Mouse (Mus musculus) hindbrain, embryonic 14.5 days (tissue): ENCODE measurements around the gene Alpl. TPM values are rescaled to one million over a fixed set of nuclear protein-coding genes. Genes with fewer than 3 reads are reported as not detected.

Source experiments
- ATAC-seq: fragments of 200-750 bp; cut with Nextera tagmentation; 2 replicates; pipeline ENCODE4 v1.8.0; 2017; ENCODE audit warnings: moderate number of reproducible peaks, mild to moderate bottlenecking, moderate TSS enrichment, moderate library complexity; ENCODE audit not compliant: low FRiP score
- DNase-seq: peaks from one replicate; pipeline ENCODE4 v3.0.0-alpha.2; 2015; ENCODE audit warnings: low spot score
- H3K27ac ChIP-seq: fragments of 300-500 bp; sonication (generic); 2 replicates; pipeline ENCODE4 v1.5.1; 2014; ENCODE audit warnings: mild to moderate bottlenecking, moderate library complexity
- H3K27me3 ChIP-seq: fragments of 300-500 bp; sonication (generic); 2 replicates; pipeline ENCODE4 v1.6.1; 2014; ENCODE audit warnings: mild to moderate bottlenecking, low read length, mixed read lengths; ENCODE audit not compliant: control insufficient read depth, insufficient read depth
- H3K36me3 ChIP-seq: fragments of 300-500 bp; sonication (generic); replicated peaks from 2 replicates; pipeline ENCODE4 v1.6.1; 2014; ENCODE audit not compliant: control insufficient read depth, insufficient read depth
- H3K4me1 ChIP-seq: fragments of 300-500 bp; sonication (generic); replicated peaks from 2 replicates; pipeline ENCODE4 v1.6.1; 2014; ENCODE audit warnings: antibody characterized with exemption, low read length, mixed read lengths; ENCODE audit not compliant: control insufficient read depth, insufficient read depth
- H3K4me2 ChIP-seq: fragments of 300-500 bp; sonication (generic); replicated peaks from 2 replicates; pipeline ENCODE4 v1.6.1; 2014; ENCODE audit warnings: mild to moderate bottlenecking, moderate library complexity
- H3K4me3 ChIP-seq: fragments of 300-500 bp; sonication (generic); replicated peaks from 2 replicates; pipeline ENCODE4 v1.5.1; 2014; ENCODE audit warnings: mild to moderate bottlenecking, low read length
- H3K9ac ChIP-seq: fragments of 300-500 bp; sonication (generic); 2 replicates; pipeline ENCODE4 v1.6.1; 2014
- H3K9me3 ChIP-seq: fragments of 300-500 bp; sonication (generic); 2 replicates; pipeline ENCODE4 v1.6.1; 2016; ENCODE audit warnings: low read length; ENCODE audit not compliant: control insufficient read depth
- WGBS: fragments of 180-500 bp; shearing (Covaris S2); extraction: QIAGEN DNeasy Blood & Tissue Kit; methylation state at CpG from one replicate; pipeline ENCODE4 v1.1.7; 2014; 5-methylcytosine and 5-hydroxymethylcytosine counted together
- polyA plus RNA-seq: library from polyadenylated mRNA; unstranded; fragments of >200 nt; fragmentation: Nextera tagmentation; extraction: Ambion mirVana; gene quantifications from 2 replicates; pipeline ENCODE4 v1.2.1, GENCODE M21; 2014

The Alpl gene
- polyA plus RNA-seq, 1 experiment from 2014 or later = 8.3 TPM

- Histone ChIP-seq H3K36me3 (no peaks in the 10 kb centered on the region), H3K9me3 (no peaks in the 10 kb centered on the region), H3K4me1 (no peaks in the 10 kb centered on the region), H3K4me3 (no peak overlapping the region), H3K9ac (no peak overlapping the region), H3K27me3 (0 out of 2 replicates have a peak, but pooled peaks cover 7% of the 10 kb centered on the region), H3K27ac (no peak overlapping the region), H3K4me2 (no peak overlapping the region)
- DNase-seq = no peak
- ATAC-seq = no peak
- WGBS = 97% methylated on average over 2 of the region's 2 CpGs
Measured at GRCm38 (mm10) chr4:137824881-137825280, 28.7 kb upstream of the Alpl start.

DNA sequence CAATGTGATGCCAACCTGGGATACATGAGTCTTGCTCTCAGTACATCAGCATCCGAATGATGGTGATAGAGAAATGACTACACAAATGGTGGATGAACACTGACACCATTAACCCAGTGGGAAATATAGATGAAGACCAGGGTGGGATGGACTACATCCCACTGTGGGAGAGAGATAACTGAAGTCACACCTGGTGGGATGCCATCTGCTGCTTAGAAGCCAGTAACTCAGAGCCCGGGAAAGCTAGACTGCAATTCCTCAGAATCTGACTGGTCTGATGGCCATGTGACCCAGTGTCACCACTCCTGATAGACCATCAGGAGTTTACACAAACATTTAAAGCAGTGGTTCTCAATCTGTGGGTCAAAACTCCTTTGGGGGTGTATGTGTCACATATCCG is 27.4 kb upstream of the Alpl start:
- DNase-seq (no peak), ATAC-seq (no peak)
- no peak overlapping the region for H3K27ac ChIP-seq
- no peak overlapping the region for H3K4me2 ChIP-seq
- no peak overlapping the region for H3K9ac ChIP-seq
- H3K27me3 ChIP-seq = no peaks in the 10 kb centered on the region
- H3K4me1 ChIP-seq = no peaks in the 10 kb centered on the region
- H3K36me3 ChIP-seq = no peaks in the 10 kb centered on the region
- H3K4me3 ChIP-seq = no peak overlapping the region
- H3K9me3 ChIP-seq = no peaks in the 10 kb centered on the region
- 88% methylated on average over 3 of the region's 3 CpGs for WGBS

GRCm38 (mm10) chr4:137822537-137822936 is 26.4 kb upstream of the Alpl start:
- no peaks in the 10 kb centered on the region for H3K4me1 ChIP-seq
- H3K4me3 ChIP-seq = no peak overlapping the region
- WGBS = 91% methylated on average over 5 of the region's 5 CpGs
- H3K9me3 ChIP-seq = no peaks in the 10 kb centered on the region
- H3K4me2 ChIP-seq = no peak overlapping the region
- no peak for ATAC-seq
- H3K27me3 ChIP-seq = no peaks in the 10 kb centered on the region
- H3K9ac ChIP-seq = no peak overlapping the region
- no peak overlapping the region for H3K27ac ChIP-seq
- no peaks in the 10 kb centered on the region for H3K36me3 ChIP-seq
- DNase-seq = no peak

GRCm38 (mm10) chr4:137820721-137821120 is 24.5 kb upstream of the Alpl start:
- Histone ChIP-seq H3K27ac (no peak overlapping the region), H3K36me3 (no peaks in the 10 kb centered on the region), H3K9ac (no peak overlapping the region), H3K4me3 (no peak overlapping the region), H3K27me3 (no peaks in the 10 kb centered on the region), H3K4me1 (no peaks in the 10 kb centered on the region), H3K9me3 (no peaks in the 10 kb centered on the region), H3K4me2 (no peak overlapping the region)
- no peak for DNase-seq
- ATAC-seq = no peak
- WGBS = 67% methylated on average over 3 of the region's 3 CpGs

DNA sequence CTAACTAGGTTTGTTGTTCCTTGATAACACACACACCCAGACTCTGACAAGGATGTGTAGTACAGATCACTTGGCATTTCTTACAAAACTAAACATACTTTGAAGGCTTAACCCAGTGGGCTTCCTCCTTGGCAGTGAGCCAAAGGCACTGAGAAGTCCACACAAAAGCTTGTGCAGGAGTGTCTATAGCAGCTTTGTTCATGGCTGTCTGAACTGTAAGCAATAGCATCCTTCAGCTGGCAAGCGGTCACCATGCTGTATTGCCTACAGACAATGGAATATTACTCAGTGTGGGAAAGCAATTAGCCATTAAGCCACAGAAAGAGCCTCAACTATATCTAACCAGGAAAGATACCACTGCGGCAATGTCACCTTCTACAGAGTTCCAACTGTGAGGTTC is 23.3 kb upstream of the Alpl start:
- 54% methylated on average over 2 of the region's 2 CpGs for WGBS
- 0 out of 2 replicates have a peak, but pooled peaks have one; percentile 24 for ATAC-seq
- peak; percentile 50 for DNase-seq

DNA sequence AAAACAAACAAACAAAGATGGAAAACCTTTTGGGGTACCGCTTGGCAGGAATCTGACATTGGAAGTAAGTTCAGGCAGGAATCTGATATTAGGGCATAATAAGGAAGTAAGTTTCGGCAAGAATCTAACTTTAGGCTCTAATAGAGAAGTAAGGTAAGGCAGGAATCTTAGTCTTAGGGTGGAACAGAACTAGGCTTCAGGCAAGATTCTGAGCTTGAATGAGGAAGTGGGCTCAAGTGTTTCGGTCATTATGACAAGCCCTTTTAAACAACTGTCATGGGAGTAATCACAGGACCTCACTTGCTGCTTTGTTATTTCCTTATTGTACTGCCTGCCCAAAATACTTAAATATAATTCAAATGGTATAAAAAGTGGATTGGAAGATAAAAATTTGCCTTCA is 22.2 kb upstream of the Alpl start:
- no peak overlapping the region for H3K9ac ChIP-seq
- H3K27ac ChIP-seq = no peak overlapping the region
- DNase-seq = no peak
- H3K4me2 ChIP-seq = no peak overlapping the region
- H3K4me1 ChIP-seq = no peaks in the 10 kb centered on the region
- no peak overlapping the region for H3K4me3 ChIP-seq
- no peaks in the 10 kb centered on the region for H3K9me3 ChIP-seq
- no peaks in the 10 kb centered on the region for H3K27me3 ChIP-seq
- no peak for ATAC-seq
- no peaks in the 10 kb centered on the region for H3K36me3 ChIP-seq
- 94% methylated on average over 3 of the region's 3 CpGs for WGBS

More for the DNA sequence above, 23.3 kb upstream of the Alpl start:
- no peaks in the 10 kb centered on the region for H3K4me1 ChIP-seq
- no peaks in the 10 kb centered on the region for H3K9me3 ChIP-seq
- no peak overlapping the region for H3K9ac ChIP-seq
- no peaks in the 10 kb centered on the region for H3K36me3 ChIP-seq
- no peak overlapping the region for H3K4me2 ChIP-seq
- no peak overlapping the region for H3K27ac ChIP-seq
- no peaks in the 10 kb centered on the region for H3K27me3 ChIP-seq
- no peak overlapping the region for H3K4me3 ChIP-seq

- H3K36me3 ChIP-seq = no peaks in the 10 kb centered on the region
- WGBS = 79% methylated on average over 7 of the region's 7 CpGs
- H3K9me3 ChIP-seq = no peaks in the 10 kb centered on the region
- H3K4me3 ChIP-seq = no peak overlapping the region
- H3K4me2 ChIP-seq = no peak overlapping the region
- no peak overlapping the region for H3K27ac ChIP-seq
- no peak overlapping the region for H3K9ac ChIP-seq
- ATAC-seq (no peak), DNase-seq (no peak)
- no peaks in the 10 kb centered on the region for H3K4me1 ChIP-seq
- no peaks in the 10 kb centered on the region for H3K27me3 ChIP-seq
Measured at GRCm38 (mm10) chr4:137816216-137816615, 20.0 kb upstream of the Alpl start.

GRCm38 (mm10) chr4:137815473-137815872 is 19.3 kb upstream of the Alpl start:
- Histone ChIP-seq H3K4me2 (no peak overlapping the region), H3K27ac (no peak overlapping the region), H3K36me3 (no peaks in the 10 kb centered on the region), H3K27me3 (no peaks in the 10 kb centered on the region), H3K9me3 (no peaks in the 10 kb centered on the region), H3K4me3 (no peak overlapping the region), H3K9ac (no peak overlapping the region), H3K4me1 (no peaks in the 10 kb centered on the region)
- no peak for DNase-seq
- no peak for ATAC-seq
- 79% methylated on average over 3 of the region's 3 CpGs for WGBS

DNA sequence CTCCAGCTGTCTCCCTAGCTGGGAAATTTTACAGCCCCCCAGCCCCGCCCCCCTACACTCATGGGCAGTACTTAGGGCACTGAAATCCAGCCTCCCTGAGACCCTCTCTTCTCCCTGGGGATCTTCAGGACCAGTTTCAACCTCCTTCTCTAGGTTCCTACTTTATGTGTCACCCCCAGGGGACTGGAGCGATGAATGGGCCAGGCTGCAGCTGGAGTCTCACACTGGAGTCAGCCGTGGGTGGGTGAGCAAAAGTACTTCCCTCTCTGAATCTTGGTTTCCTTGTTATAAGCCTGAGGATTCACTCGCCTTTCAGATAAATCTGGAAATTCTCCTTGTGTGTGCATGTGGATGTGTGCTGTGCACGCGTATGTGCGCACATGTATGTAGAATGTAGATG is 18.0 kb upstream of the Alpl start:
- ATAC-seq (no peak), DNase-seq (no peak)
- no peak overlapping the region for H3K9ac ChIP-seq
- H3K4me1 ChIP-seq = no peaks in the 10 kb centered on the region
- no peak overlapping the region for H3K4me2 ChIP-seq
- WGBS = 80% methylated on average over 7 of the region's 7 CpGs
- H3K4me3 ChIP-seq = no peak overlapping the region
- H3K27ac ChIP-seq = no peak overlapping the region
- H3K9me3 ChIP-seq = no peaks in the 10 kb centered on the region
- H3K27me3 ChIP-seq = no peaks in the 10 kb centered on the region
- H3K36me3 ChIP-seq = no peaks in the 10 kb centered on the region

- no peak overlapping the region for H3K27ac ChIP-seq
Measured at GRCm38 (mm10) chr4:137812946-137813708, 16.9 kb upstream of the Alpl start.

More at GRCm38 (mm10) chr4:137812946-137813708, 16.9 kb upstream of the Alpl start:
- H3K4me3 ChIP-seq = no peak overlapping the region
- H3K4me1 ChIP-seq = no peaks in the 10 kb centered on the region
- 71% methylated on average over 13 of the region's 13 CpGs for WGBS
- no peak overlapping the region for H3K4me2 ChIP-seq
- no peaks in the 10 kb centered on the region for H3K27me3 ChIP-seq
- H3K36me3 ChIP-seq = no peaks in the 10 kb centered on the region
- ATAC-seq (no peak), DNase-seq (no peak)
- H3K9me3 ChIP-seq = no peaks in the 10 kb centered on the region
- H3K9ac ChIP-seq = no peak overlapping the region
